Mouse (Mus musculus) heart, embryonic 13.5 days (tissue): ENCODE data around the gene Enho. TPM values are rescaled to one million over a fixed set of nuclear protein-coding genes. Genes with fewer than 3 reads are reported as not detected.

Experiments used
- ATAC-seq: fragments of 200-750 bp; cut with Nextera tagmentation; 2 replicates; pipeline ENCODE4 v1.8.0; 2017; ENCODE audit warnings: moderate TSS enrichment; ENCODE audit not compliant: insufficient number of reproducible peaks, low FRiP score, low TSS enrichment; ENCODE audit errors: extremely low read depth
- H3K27ac ChIP-seq: fragments of 300-500 bp; sonication (generic); replicated peaks from 2 replicates; pipeline ENCODE4 v1.5.1; 2015; ENCODE audit warnings: moderate library complexity, mild to moderate bottlenecking, inconsistent platforms
- H3K27me3 ChIP-seq: fragments of 300-500 bp; sonication (generic); replicated peaks from 2 replicates; pipeline ENCODE4 v1.6.1; 2015; ENCODE audit warnings: mild to moderate bottlenecking, inconsistent platforms
- H3K36me3 ChIP-seq: fragments of 300-500 bp; sonication (generic); 2 replicates; pipeline ENCODE4 v1.6.1; 2015; ENCODE audit warnings: mild to moderate bottlenecking, inconsistent platforms
- H3K4me1 ChIP-seq: fragments of 300-500 bp; sonication (generic); 2 replicates; pipeline ENCODE4 v1.6.1; 2015; ENCODE audit warnings: inconsistent platforms
- H3K4me2 ChIP-seq: fragments of 300-500 bp; sonication (generic); 2 replicates; pipeline ENCODE4 v1.6.1; 2015; ENCODE audit warnings: inconsistent platforms, mild to moderate bottlenecking, moderate library complexity
- H3K4me3 ChIP-seq: fragments of 300-500 bp; sonication (generic); 2 replicates; pipeline ENCODE4 v1.5.1; 2015; ENCODE audit warnings: moderate library complexity, mild to moderate bottlenecking, inconsistent platforms
- H3K9ac ChIP-seq: fragments of 300-500 bp; sonication (generic); 2 replicates; pipeline ENCODE4 v1.6.1; 2015; ENCODE audit warnings: inconsistent platforms, mild to moderate bottlenecking, moderate library complexity
- H3K9me3 ChIP-seq: fragments of 300-500 bp; sonication (generic); 2 replicates; pipeline ENCODE4 v1.6.1; 2016; ENCODE audit warnings: inconsistent platforms
- WGBS: fragments of 180-500 bp; shearing (Covaris S2); methylation state at CpG from one replicate; pipeline ENCODE4 v1.1.7; 2015; ENCODE audit warnings: mixed read lengths; 5-methylcytosine and 5-hydroxymethylcytosine counted together
- polyA plus RNA-seq: library from polyadenylated mRNA; unstranded; fragments of >200 nt; fragmentation: Nextera tagmentation; extraction: Ambion mirVana; gene quantifications from 2 replicates; pipeline ENCODE4 v1.2.1, GENCODE M21; 2015

Enho gene
- polyA plus RNA-seq, 1 experiment from 2014 or later = 3.9 TPM

GRCm38 (mm10) chr4:41662723-41663122 is 22.6 kb upstream of the Enho start:
- no peak overlapping the region for H3K4me3 ChIP-seq
- H3K27me3 ChIP-seq = peaks cover 63% of the 10 kb centered on the region
- no peaks in the 10 kb centered on the region for H3K36me3 ChIP-seq
- 60% methylated on average over 11 of the region's 11 CpGs for WGBS
- no peak overlapping the region for H3K4me2 ChIP-seq
- H3K9me3 ChIP-seq = no peaks in the 10 kb centered on the region
- H3K4me1 ChIP-seq = peaks cover 61% of the 10 kb centered on the region
- no peak overlapping the region for H3K9ac ChIP-seq
- H3K27ac ChIP-seq = no peak overlapping the region
- no peak for ATAC-seq

GRCm38 (mm10) chr4:41660851-41661430 is 20.8 kb upstream of the Enho start:
- no peak for ATAC-seq
- Histone ChIP-seq H3K4me3 (no peak overlapping the region), H3K4me2 (no peak overlapping the region), H3K36me3 (no peaks in the 10 kb centered on the region), H3K4me1 (peaks cover 61% of the 10 kb centered on the region), H3K9ac (no peak overlapping the region), H3K9me3 (no peaks in the 10 kb centered on the region), H3K27me3 (peaks cover 65% of the 10 kb centered on the region), H3K27ac (no peak overlapping the region)
- 29% methylated on average over 11 of the region's 11 CpGs for whole genome bisulfite sequencing

GRCm38 (mm10) chr4:41659556-41659955 is 19.4 kb upstream of the Enho start:
- 52% methylated on average over 13 of the region's 13 CpGs for WGBS
- H3K27me3 ChIP-seq = peaks cover 72% of the 10 kb centered on the region
- no peaks in the 10 kb centered on the region for H3K36me3 ChIP-seq
- H3K27ac ChIP-seq = no peak overlapping the region
- no peak for ATAC-seq
- H3K9ac ChIP-seq = no peak overlapping the region
- H3K4me2 ChIP-seq = no peak overlapping the region
- H3K4me1 ChIP-seq = peaks cover 48% of the 10 kb centered on the region
- H3K9me3 ChIP-seq = no peaks in the 10 kb centered on the region
- no peak overlapping the region for H3K4me3 ChIP-seq

GRCm38 (mm10) chr4:41658566-41659384 is 18.7 kb upstream of the Enho start:
- 17% methylated on average over 19 of the region's 25 CpGs for WGBS
- peak; percentile 14; the same call in 1 of the 2 replicates for ATAC-seq
- Histone ChIP-seq H3K27ac (no peak overlapping the region), H3K36me3 (no peaks in the 10 kb centered on the region), H3K4me1 (peaks cover 40% of the 10 kb centered on the region), H3K27me3 (peaks cover 72% of the 10 kb centered on the region), H3K4me3 (no peak overlapping the region), H3K9ac (0 out of 2 replicates have a peak overlapping the region, but pooled peaks have one; percentile 40), H3K9me3 (no peaks in the 10 kb centered on the region), H3K4me2 (peak overlapping the region; percentile 22)

- no peak overlapping the region for H3K27ac ChIP-seq
- H3K36me3 ChIP-seq = no peaks in the 10 kb centered on the region
- H3K27me3 ChIP-seq = peaks cover 48% of the 10 kb centered on the region
- H3K4me3 ChIP-seq = no peak overlapping the region
- 76% methylated on average over 2 of the region's 2 CpGs for WGBS
- no peaks in the 10 kb centered on the region for H3K9me3 ChIP-seq
- H3K4me2 ChIP-seq = no peak overlapping the region
- H3K9ac ChIP-seq = no peak overlapping the region
- peaks cover 24% of the 10 kb centered on the region for H3K4me1 ChIP-seq
- no peak for ATAC-seq
Observed at GRCm38 (mm10) chr4:41655525-41655924, 15.4 kb upstream of the Enho start.

- no peak overlapping the region for H3K9ac ChIP-seq
- H3K4me1 ChIP-seq = peaks cover 11% of the 10 kb centered on the region
- no peak overlapping the region for H3K27ac ChIP-seq
- no peaks in the 10 kb centered on the region for H3K36me3 ChIP-seq
- H3K9me3 ChIP-seq = no peaks in the 10 kb centered on the region
- no peak for ATAC-seq
- H3K4me2 ChIP-seq = no peak overlapping the region
- 12% methylated on average over 7 of the region's 7 CpGs for WGBS
- no peak overlapping the region for H3K4me3 ChIP-seq
- peaks cover 36% of the 10 kb centered on the region for H3K27me3 ChIP-seq
Observed at GRCm38 (mm10) chr4:41654217-41654616, 14.1 kb upstream of the Enho start.

GRCm38 (mm10) chr4:41653730-41654129 is 13.6 kb upstream of the Enho start:
- Histone ChIP-seq H3K9me3 (no peaks in the 10 kb centered on the region), H3K36me3 (no peaks in the 10 kb centered on the region), H3K4me3 (no peak overlapping the region), H3K27ac (no peak overlapping the region), H3K9ac (no peak overlapping the region), H3K4me1 (peaks cover 7% of the 10 kb centered on the region), H3K27me3 (peaks cover 31% of the 10 kb centered on the region), H3K4me2 (no peak overlapping the region)
- ATAC-seq = no peak
- WGBS = 40% methylated on average over 6 of the region's 6 CpGs

- no peak for ATAC-seq
- no peak overlapping the region for H3K9ac ChIP-seq
- H3K27ac ChIP-seq = no peak overlapping the region
- H3K36me3 ChIP-seq = no peaks in the 10 kb centered on the region
- H3K4me3 ChIP-seq = no peak overlapping the region
- H3K4me1 ChIP-seq = peaks cover 3% of the 10 kb centered on the region; the same call in 1 of the 2 replicates
- no peaks in the 10 kb centered on the region for H3K9me3 ChIP-seq
- no peak overlapping the region for H3K4me2 ChIP-seq
- H3K27me3 ChIP-seq = peaks cover 28% of the 10 kb centered on the region
- 44% methylated on average over 6 of the region's 6 CpGs for WGBS
Observed at GRCm38 (mm10) chr4:41653296-41653695, 13.2 kb upstream of the Enho start.

GRCm38 (mm10) chr4:41648627-41649026 is 8.5 kb upstream of the Enho start:
- ATAC-seq = no peak
- no peaks in the 10 kb centered on the region for H3K9me3 ChIP-seq
- H3K9ac ChIP-seq = no peak overlapping the region
- no peaks in the 10 kb centered on the region; the same call in 1 of the 2 replicates for H3K27me3 ChIP-seq
- no peaks in the 10 kb centered on the region for H3K4me1 ChIP-seq
- no peak overlapping the region for H3K27ac ChIP-seq
- H3K36me3 ChIP-seq = no peaks in the 10 kb centered on the region
- 59% methylated on average over 7 of the region's 7 CpGs for WGBS
- no peak overlapping the region for H3K4me2 ChIP-seq
- no peak overlapping the region for H3K4me3 ChIP-seq

- no peak for ATAC-seq
Observed at GRCm38 (mm10) chr4:41648157-41648556, 8.0 kb upstream of the Enho start.

GRCm38 (mm10) chr4:41645488-41645887 is 5.4 kb upstream of the Enho start:
- Histone ChIP-seq H3K4me2 (no peak overlapping the region), H3K36me3 (no peaks in the 10 kb centered on the region), H3K4me1 (peaks cover 1% of the 10 kb centered on the region; the same call in 1 of the 2 replicates), H3K27me3 (peaks cover 4% of the 10 kb centered on the region; the same call in 1 of the 2 replicates), H3K9ac (no peak overlapping the region), H3K4me3 (no peak overlapping the region), H3K9me3 (no peaks in the 10 kb centered on the region), H3K27ac (no peak overlapping the region)
- WGBS = 21% methylated on average over 5 of the region's 5 CpGs
- ATAC-seq = no peak

More at GRCm38 (mm10) chr4:41648157-41648556, 8.0 kb upstream of the Enho start:
- Histone ChIP-seq H3K36me3 (no peaks in the 10 kb centered on the region), H3K4me3 (no peak overlapping the region), H3K9ac (no peak overlapping the region), H3K27ac (no peak overlapping the region), H3K4me1 (no peaks in the 10 kb centered on the region), H3K4me2 (no peak overlapping the region), H3K27me3 (no peaks in the 10 kb centered on the region; the same call in 1 of the 2 replicates), H3K9me3 (no peaks in the 10 kb centered on the region)
- WGBS = 64% methylated on average over 4 of the region's 4 CpGs
